Mouse (Mus musculus) liver, embryonic 16.5 days (tissue): ENCODE measurements around the gene Vmn1r91. TPM values are rescaled to one million over a fixed set of nuclear protein-coding genes. Genes with fewer than 3 reads are reported as not detected.
"Not testable (repeated sequence)": the region's sequence is repeated elsewhere in the genome, so short reads cannot be mapped to it uniquely, and the experiment has no call there.

ENCODE experiments used
- ATAC-seq: fragments of 200-750 bp; cut with Nextera tagmentation; 2 replicates; pipeline ENCODE4 v1.8.0; 2017; ENCODE audit warnings: low read depth, mild to moderate bottlenecking, moderate number of reproducible peaks, moderate library complexity
- H3K27ac ChIP-seq: fragments of 300-500 bp; sonication (generic); 2 replicates; pipeline ENCODE4 v1.5.1; 2014; ENCODE audit warnings: mild to moderate bottlenecking, low read length
- H3K27me3 ChIP-seq: fragments of 300-500 bp; sonication (generic); 2 replicates; pipeline ENCODE4 v1.6.1; 2014; ENCODE audit warnings: low read depth, low read length, mixed read lengths; ENCODE audit not compliant: control insufficient read depth, insufficient read depth
- H3K36me3 ChIP-seq: fragments of 300-500 bp; sonication (generic); 2 replicates; pipeline ENCODE4 v1.6.1; 2014; ENCODE audit warnings: mild to moderate bottlenecking; ENCODE audit not compliant: control insufficient read depth, insufficient read depth
- H3K4me1 ChIP-seq: fragments of 300-500 bp; sonication (generic); 2 replicates; pipeline ENCODE4 v1.6.1; 2014; ENCODE audit warnings: low read depth, low read length, mixed read lengths; ENCODE audit not compliant: control insufficient read depth
- H3K4me2 ChIP-seq: fragments of 300-500 bp; sonication (generic); 2 replicates; pipeline ENCODE4 v1.6.1; 2014; ENCODE audit warnings: low read depth, low read length, mixed read lengths
- H3K4me3 ChIP-seq: fragments of 300-500 bp; sonication (generic); 2 replicates; pipeline ENCODE4 v1.5.1; 2014; ENCODE audit warnings: low read depth, mild to moderate bottlenecking, low read length
- H3K9ac ChIP-seq: fragments of 300-500 bp; sonication (generic); 2 replicates; pipeline ENCODE4 v1.6.1; 2014; ENCODE audit warnings: low read depth, low read length
- H3K9me3 ChIP-seq: fragments of 300-500 bp; sonication (generic); replicated peaks from 2 replicates; pipeline ENCODE4 v1.6.1; 2016; ENCODE audit warnings: low read length; ENCODE audit not compliant: control insufficient read depth
- WGBS: fragments of 180-500 bp; shearing (Covaris S2); extraction: QIAGEN DNeasy Blood & Tissue Kit; methylation state at CpG from one replicate; pipeline ENCODE4 v1.1.7; 2014; ENCODE audit not compliant: insufficient replicate concordance; 5-methylcytosine and 5-hydroxymethylcytosine counted together
- polyA plus RNA-seq: library from polyadenylated mRNA; unstranded; fragments of >200 nt; fragmentation: Nextera tagmentation; extraction: Ambion mirVana; gene quantifications from 2 replicates; pipeline ENCODE4 v1.2.1, GENCODE M21; 2015

The Vmn1r91 gene
- polyA plus RNA-seq = not detected in 2 replicates

DNA sequence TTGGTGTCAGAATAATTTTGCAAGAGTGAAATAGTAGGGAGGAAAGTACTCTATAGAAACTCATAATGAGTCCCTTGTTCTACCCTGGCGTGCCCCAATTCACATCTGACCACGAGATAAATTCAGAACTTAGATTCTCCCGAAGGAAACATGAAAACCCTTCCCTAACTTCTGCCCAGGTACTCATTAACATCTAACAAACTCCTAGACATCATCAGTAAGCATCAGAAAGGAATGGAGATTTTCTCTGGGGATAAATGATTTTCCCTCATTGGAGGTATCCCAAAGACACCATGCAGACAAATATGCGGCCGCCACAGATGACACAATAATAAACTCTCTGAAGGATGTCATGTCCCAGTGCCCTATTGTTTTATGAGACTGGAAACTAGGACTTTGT lies at the start of gene Vmn1r91:
Gene Vmn1r91 (plus strand): TSS at position 301 of the 400 bp plus-strand sequence.
- not testable (repeated sequence) for H3K27ac ChIP-seq, H3K4me1 ChIP-seq
- 68% methylated on average over 5 of the region's 5 CpGs for WGBS

DNA sequence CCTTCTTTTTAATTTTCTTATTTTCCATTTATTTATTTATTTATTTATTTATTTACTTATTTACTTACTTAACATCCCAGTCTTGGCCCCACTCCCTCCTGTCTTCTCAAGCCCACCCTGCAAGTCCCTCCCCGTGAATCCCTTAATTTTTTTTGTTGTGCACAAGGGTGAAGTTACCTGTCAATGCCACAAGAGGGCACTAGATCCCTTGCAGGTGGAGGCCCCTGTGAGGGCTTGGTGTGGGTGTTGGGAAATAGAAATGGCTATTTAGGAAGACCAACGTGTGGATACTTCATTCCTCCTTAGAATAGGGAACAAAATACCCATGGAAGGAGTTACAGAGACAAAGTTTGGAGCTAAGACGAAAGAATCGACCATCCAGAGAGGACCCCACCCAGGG lies 35.4 kb upstream of the Vmn1r91 start:
- 45% methylated on average over 4 of the region's 4 CpGs for whole genome bisulfite sequencing
- not testable (repeated sequence) for H3K36me3 ChIP-seq, H3K27me3 ChIP-seq, H3K9ac ChIP-seq, H3K9me3 ChIP-seq, ATAC-seq, H3K27ac ChIP-seq, H3K4me2 ChIP-seq, H3K4me1 ChIP-seq, H3K4me3 ChIP-seq

More for the DNA sequence above, at the start of gene Vmn1r91:
- not testable (repeated sequence) for H3K9ac ChIP-seq, H3K27me3 ChIP-seq, H3K4me2 ChIP-seq, H3K4me3 ChIP-seq, ATAC-seq, H3K9me3 ChIP-seq, H3K36me3 ChIP-seq

GRCm38 (mm10) chr7:20078118-20078517 lies 21.4 kb upstream of the Vmn1r91 start:
- not testable (repeated sequence) for H3K9me3 ChIP-seq, H3K27ac ChIP-seq, H3K36me3 ChIP-seq, H3K4me1 ChIP-seq, H3K4me2 ChIP-seq, H3K4me3 ChIP-seq, H3K9ac ChIP-seq, H3K27me3 ChIP-seq, ATAC-seq
- 59% methylated on average over 18 of the region's 18 CpGs for WGBS

DNA sequence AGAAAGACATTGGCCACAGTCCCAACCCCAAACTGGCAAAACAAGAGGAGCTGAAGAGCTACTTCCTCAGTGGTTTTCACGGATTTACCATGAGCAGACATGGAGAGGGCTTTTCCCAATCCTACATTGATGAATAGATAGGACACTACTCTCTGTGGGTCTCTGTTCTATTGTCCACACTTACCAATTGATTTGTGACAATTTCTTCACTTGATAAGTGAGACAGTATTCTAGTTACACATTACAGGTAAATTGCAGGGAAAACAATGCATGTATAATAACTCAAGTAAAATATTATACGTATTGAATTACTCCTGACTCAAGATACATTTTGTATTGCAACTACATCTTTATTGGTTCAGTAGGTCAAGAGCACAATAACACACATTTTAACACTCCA lies 23.0 kb downstream of the Vmn1r91 start, which contains the start of gene Gm16442:
Gene Gm16442 (minus strand): TSS at position 101 of the 400 bp plus-strand sequence.
- not testable (repeated sequence) for H3K4me1 ChIP-seq, H3K27me3 ChIP-seq, H3K9ac ChIP-seq, H3K27ac ChIP-seq, H3K36me3 ChIP-seq, H3K4me2 ChIP-seq, H3K4me3 ChIP-seq, H3K9me3 ChIP-seq, ATAC-seq
- no CpG with 5 or more reads among the region's 2 CpGs for WGBS

DNA sequence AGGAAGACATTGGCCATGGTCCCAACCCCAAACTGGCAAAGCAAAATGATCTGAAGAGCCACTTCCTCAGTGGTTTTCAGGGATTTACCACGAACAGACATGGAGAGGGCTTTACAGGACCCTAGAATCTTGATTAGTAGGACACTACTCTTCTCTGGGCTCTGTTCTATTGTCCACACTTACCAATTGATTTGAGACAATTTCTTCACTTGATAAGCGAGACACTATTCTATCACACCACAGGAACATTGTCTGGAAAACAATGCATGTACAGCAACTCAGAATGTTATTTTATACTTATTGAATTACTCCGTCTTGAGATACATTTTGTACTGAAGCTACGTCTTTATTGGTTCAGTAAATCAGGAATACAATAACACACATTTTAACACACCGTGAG lies 39.5 kb downstream of the Vmn1r91 start, which contains the start of gene Vmn1r93:
Gene Vmn1r93 (minus strand): TSS at position 101 of the 400 bp plus-strand sequence.
- H3K9me3 ChIP-seq, H3K4me3 ChIP-seq, H3K9ac ChIP-seq, H3K36me3 ChIP-seq, H3K4me2 ChIP-seq, H3K27ac ChIP-seq, H3K4me1 ChIP-seq, H3K27me3 ChIP-seq, ATAC-seq: not testable (repeated sequence)
- WGBS = no CpG with 5 or more reads among the region's 5 CpGs

Other genes starting within 250 kb of the Vmn1r91 start
- gene Gm19345, start 247.7 kb upstream of the Vmn1r91 start, polyA plus RNA-seq = 0.08 TPM in 1 of 2 replicates, not detected in the other
- gene Ceacam16, start 238.4 kb upstream of the Vmn1r91 start, polyA plus RNA-seq = not detected in 2 replicates
- gene Ceacam19, start 211.7 kb upstream of the Vmn1r91 start, polyA plus RNA-seq = not detected in 2 replicates
- gene Pvr, start 178.5 kb upstream of the Vmn1r91 start, polyA plus RNA-seq = 3.4 and 3.6 TPM in 2 replicates
- 0.15 and 0.30 TPM in 2 replicates for gene Igsf23, start 148.9 kb upstream of the Vmn1r91 start, polyA plus RNA-seq
- not detected in 2 replicates for gene Ceacam20, start 134.3 kb upstream of the Vmn1r91 start, polyA plus RNA-seq
- not detected in 2 replicates for gene Nlrp9b, start 108.2 kb upstream of the Vmn1r91 start, polyA plus RNA-seq
- gene Gm16442, start 22.9 kb downstream of the Vmn1r91 start, polyA plus RNA-seq = not detected in 2 replicates
- not detected in 2 replicates for gene Vmn1r93, start 39.4 kb downstream of the Vmn1r91 start, polyA plus RNA-seq
- not detected in 2 replicates for gene Vmn1r94, start 68.7 kb downstream of the Vmn1r91 start, polyA plus RNA-seq
- gene Vmn1r95, start 94.0 kb downstream of the Vmn1r91 start, polyA plus RNA-seq = not detected in 2 replicates
- not detected in 2 replicates for gene Gm6164, start 105.9 kb downstream of the Vmn1r91 start, polyA plus RNA-seq
- not detected in 2 replicates for gene Gm4498, start 134.1 kb downstream of the Vmn1r91 start, polyA plus RNA-seq
- not detected in 2 replicates for gene Gm5890, start 163.2 kb downstream of the Vmn1r91 start, polyA plus RNA-seq
- not detected in 2 replicates for gene Gm4133, start 234.4 kb downstream of the Vmn1r91 start, polyA plus RNA-seq